In genomic region chr19:3638698-3639097, GRCm38 (mm10) we compare ENCODE assay signal across 7 mouse cellular contexts. TPM values are rescaled to one million over a fixed set of nuclear protein-coding genes. Genes with fewer than 3 reads are reported as not detected.
DNase-seq lines count a peak whose midpoint lies in the region; ATAC-seq and TF ChIP-seq lines count a peak whose summit lies in the region.

No protein-coding gene starts in this region.

- peaks cover 43% of the 10 kb centered on the region for H3K4me1 ChIP-seq in heart, adult 2 months (ENCODE audit: control insufficient read depth, insufficient read depth, low read length)
- peaks cover 13% of the 10 kb centered on the region for H3K4me1 ChIP-seq in intestine, postnatal 0 days (replicated peaks; ENCODE audit: control insufficient read depth, insufficient read depth, low read length)
- H3K4me1 ChIP-seq in liver, embryonic 12.5 days = peaks cover 31% of the 10 kb centered on the region
- peaks cover 36% of the 10 kb centered on the region for H3K4me1 ChIP-seq in neural tube, embryonic 15.5 days

- intact Hi-C loops in heart, adult 2 months (cut with DNase I) = no loop called here

- no peak for TF ChIP-seq POLR2A in heart, adult 2 months (IDR thresholded peaks at IDR 0.05; ENCODE audit: insufficient read depth, low read depth, low read length)

- H3K9me3 ChIP-seq in intestine, postnatal 0 days (ENCODE audit: control insufficient read depth) = no peaks in the 10 kb centered on the region
- H3K9me3 ChIP-seq in liver, embryonic 12.5 days (replicated peaks) = no peaks in the 10 kb centered on the region
- H3K9me3 ChIP-seq in neural tube, embryonic 15.5 days (replicated peaks) = no peaks in the 10 kb centered on the region

- H3K27ac ChIP-seq in heart, adult 2 months = peak overlapping the region; percentile 84
- peak overlapping the region; percentile 66 for H3K27ac ChIP-seq in intestine, postnatal 0 days (ENCODE audit: low read depth, low read length)
- peak overlapping the region; percentile 59; the same call in 1 of the 2 replicates for H3K27ac ChIP-seq in liver, embryonic 12.5 days
- peak overlapping the region; percentile 45; the same call in 1 of the 2 replicates for H3K27ac ChIP-seq in neural tube, embryonic 15.5 days (replicated peaks)

- peak; percentile 23; the same call in 1 of the 2 replicates for TF ChIP-seq CTCF in heart, adult 2 months (IDR thresholded peaks at IDR 0.05)
- TF ChIP-seq CTCF in intestine, postnatal 0 days (IDR thresholded peaks at IDR 0.05; ENCODE audit: low read depth) = no peak

- peak overlapping the region; percentile 9; the same call in 1 of the 2 replicates for H3K9ac ChIP-seq in heart, adult 2 months (ENCODE audit: low read depth, low read length)
- no peak overlapping the region for H3K9ac ChIP-seq in intestine, postnatal 0 days (ENCODE audit: low read depth, low read length)
- H3K9ac ChIP-seq in liver, embryonic 12.5 days = no peak overlapping the region
- H3K9ac ChIP-seq in neural tube, embryonic 15.5 days (replicated peaks) = peak overlapping the region; percentile 10; the same call in 1 of the 2 replicates

- no peak overlapping the region for H3K4me3 ChIP-seq in heart, adult 2 months
- no peak overlapping the region for H3K4me3 ChIP-seq in intestine, postnatal 0 days (ENCODE audit: low read depth, low read length)
- H3K4me3 ChIP-seq in liver, embryonic 12.5 days = no peak overlapping the region
- no peak overlapping the region for H3K4me3 ChIP-seq in neural tube, embryonic 15.5 days (replicated peaks)

- H3K27me3 ChIP-seq in heart, adult 2 months (ENCODE audit: control insufficient read depth, insufficient read depth, low read length) = no peaks in the 10 kb centered on the region
- no peaks in the 10 kb centered on the region for H3K27me3 ChIP-seq in intestine, postnatal 0 days (replicated peaks; ENCODE audit: control insufficient read depth, insufficient read depth, low read length)
- no peaks in the 10 kb centered on the region for H3K27me3 ChIP-seq in liver, embryonic 12.5 days (replicated peaks)
- no peaks in the 10 kb centered on the region for H3K27me3 ChIP-seq in neural tube, embryonic 15.5 days (replicated peaks)

- DNase-seq in NIH3T3 (ENCODE audit: low read depth) = peak; percentile 93
- DNase-seq in adrenal gland, postnatal 14 days = peak; percentile 88
- DNase-seq in heart, adult 2 months = peak; percentile 55 to 64
- DNase-seq in cerebellum, adult 8-10 months = no peak

- ATAC-seq in intestine, postnatal 0 days = no peak
- ATAC-seq in liver, embryonic 12.5 days = peak; percentile 36; the same call in 1 of the 2 replicates
- no peak; the same call in 1 of the 2 replicates for ATAC-seq in neural tube, embryonic 15.5 days (ENCODE audit: low FRiP score)

- no peak overlapping the region for H3K4me2 ChIP-seq in intestine, postnatal 0 days (replicated peaks; ENCODE audit: low read depth)
- no peak overlapping the region for H3K4me2 ChIP-seq in liver, embryonic 12.5 days
- H3K4me2 ChIP-seq in neural tube, embryonic 15.5 days = no peak overlapping the region

- H3K79me2 ChIP-seq in heart, adult 2 months (replicated peaks; ENCODE audit: control insufficient read depth, insufficient read depth, low read length) = no peaks in the 10 kb centered on the region

- WGBS in heart, adult 2 months = 23% methylated on average over 8 of the region's 8 CpGs
- 12% methylated on average over 8 of the region's 8 CpGs for WGBS in intestine, postnatal 0 days
- 59% methylated on average over 8 of the region's 8 CpGs for whole genome bisulfite sequencing in liver, embryonic 12.5 days (ENCODE audit: insufficient replicate concordance)
- 28% methylated on average over 8 of the region's 8 CpGs for WGBS in neural tube, embryonic 15.5 days

- no peak for TF ChIP-seq EP300 in heart, adult 2 months (IDR thresholded peaks at IDR 0.05; ENCODE audit: insufficient read depth, low read depth, low read length)

- H3K36me3 ChIP-seq in heart, adult 2 months (ENCODE audit: control insufficient read depth, insufficient read depth, low read length) = peaks cover 3% of the 10 kb centered on the region
- H3K36me3 ChIP-seq in intestine, postnatal 0 days (ENCODE audit: control insufficient read depth, insufficient read depth) = peaks cover 41% of the 10 kb centered on the region; the same call in 1 of the 2 replicates
- H3K36me3 ChIP-seq in liver, embryonic 12.5 days = peaks cover 54% of the 10 kb centered on the region
- H3K36me3 ChIP-seq in neural tube, embryonic 15.5 days = no peaks in the 10 kb centered on the region

RNA-seq across cellular contexts. Expression of gene Lrp5, which starts 47.7 kb away (rescaled TPM):
- total RNA-seq in adrenal gland, postnatal 14 days (2021) = 96.5 and 97.9 TPM in 2 replicates
- total RNA-seq in heart, adult 2 months (2021) = 10 to 100 TPM; 52.2 to 56.5 TPM
- 35.0 and 36.3 TPM in 2 replicates for polyA plus RNA-seq in heart, adult 2 months (2012; rRNA removed)
- polyA plus RNA-seq in intestine, postnatal 0 days (2015; fragmentation: Nextera tagmentation; extraction: Ambion mirVana) = 2.8 and 3.2 TPM in 2 replicates
- polyA plus RNA-seq in liver, embryonic 12.5 days (2016; fragmentation: Nextera tagmentation; extraction: Ambion mirVana) = 2.7 TPM in 2 replicates
- 1.2 and 2.1 TPM in 2 replicates for polyA plus RNA-seq in neural tube, embryonic 15.5 days (2015; fragmentation: Nextera tagmentation; extraction: Ambion mirVana)

Comparison
In these comparisons a context has a peak if more than half of its experiments do, and no peak if none do; other contexts are left out.
1. H3K9ac ChIP-seq: peak in heart, adult 2 months (single experiment) and neural tube, embryonic 15.5 days (single experiment); none in intestine, postnatal 0 days (single experiment) and liver, embryonic 12.5 days (single experiment).
2. Peak in every context shown above with its lines, with median percentiles within 50 percentile points of each other: H3K27ac ChIP-seq.